Mouse (Mus musculus) MEL (cell line): ENCODE data around the gene Ghr.

Source experiments
- CHD2 ChIP-seq: IDR thresholded peaks from 2 replicates; pipeline ENCODE4 v1.6.1; 2011; ENCODE audit warnings: low read length, improper control_type of control experiment
- CTCF ChIP-seq, 3 experiments: IDR thresholded peaks in 2 of 3; conservative IDR thresholded peaks in 1 of 3; 2 replicates each; pipeline ENCODE4 v1.5.1; 2011 to 2012; ENCODE audit warnings: low read length in 3 of 3, low read depth in 2 of 3, mild to moderate bottlenecking in 2 of 3, improper control_type of control experiment in 1 of 3, inconsistent platforms in 1 of 3, mixed read lengths in 1 of 3, moderate library complexity in 1 of 3; ENCODE audit not compliant: control insufficient read depth in 1 of 3, insufficient read depth in 1 of 3, poor library complexity in 1 of 3, severe bottlenecking in 1 of 3
- JUND ChIP-seq: IDR thresholded peaks from 2 replicates; pipeline ENCODE4 v1.6.1; 2011; ENCODE audit warnings: low read depth, mild to moderate bottlenecking, improper control_type of control experiment, low read length
- MAZ ChIP-seq: IDR thresholded peaks from 2 replicates; pipeline ENCODE4 v1.6.1; 2012; ENCODE audit warnings: low read depth, mild to moderate bottlenecking, inconsistent platforms, low read length, improper control_type of control experiment
- POLR2A ChIP-seq, 2 experiments: IDR thresholded peaks; 2 replicates each; pipeline ENCODE4 v1.6.1; 2011 to 2012; ENCODE audit warnings: low read length in 2 of 2, mild to moderate bottlenecking in 2 of 2, control low read depth in 1 of 2, improper control_type of control experiment in 1 of 2, low read depth in 1 of 2, moderate library complexity in 1 of 2; ENCODE audit not compliant: control insufficient read depth in 1 of 2, insufficient read depth in 1 of 2, poor library complexity in 1 of 2
- SMC3 ChIP-seq: IDR thresholded peaks from 2 replicates; pipeline ENCODE4 v1.6.1; 2011; ENCODE audit warnings: low read depth, low read length, improper control_type of control experiment
- TAL1 ChIP-seq: IDR thresholded peaks from 2 replicates; pipeline ENCODE4 v1.6.1; 2012; ENCODE audit warnings: mild to moderate bottlenecking, inconsistent platforms, low read length, moderate library complexity, mixed read lengths
- USF1 ChIP-seq: IDR thresholded peaks from 2 replicates; pipeline ENCODE4 v1.6.1; 2014; ENCODE audit warnings: low read depth, mild to moderate bottlenecking, inconsistent platforms, low read length, improper control_type of control experiment, moderate library complexity

GRCm38 (mm10) chr15:3437381-3437780 is 145.9 kb downstream of the Ghr start:
- no peak for TF ChIP-seq POLR2A (IDR thresholded peaks at IDR 0.05; ENCODE audit: control insufficient read depth in 1 of 2, insufficient read depth in 1 of 2, low read depth in 1 of 2, low read length in 2 of 2, poor library complexity in 1 of 2)
- no peak for TF ChIP-seq CTCF (IDR thresholded peaks at IDR 0.05 in 2 of 3, conservative IDR thresholded peaks at IDR 0.05 in 1 of 3; ENCODE audit: control insufficient read depth in 1 of 3, insufficient read depth in 1 of 3, low read depth in 2 of 3, low read length in 3 of 3, poor library complexity in 1 of 3, severe bottlenecking in 1 of 3)
- TF ChIP-seq SMC3: no peak
- TF ChIP-seq JUND: no peak
- no peak for TF ChIP-seq USF1
- no peak for TF ChIP-seq TAL1
- no peak for TF ChIP-seq CHD2
- no peak for TF ChIP-seq MAZ
